Mouse (Mus musculus): ENCODE results near the gene Stfa3. TPM values are rescaled to one million over a fixed set of nuclear protein-coding genes. Genes with fewer than 3 reads are reported as not detected.

The Stfa3 gene
- total and polyA plus RNA-seq, 3 experiments = not detected

DNA sequence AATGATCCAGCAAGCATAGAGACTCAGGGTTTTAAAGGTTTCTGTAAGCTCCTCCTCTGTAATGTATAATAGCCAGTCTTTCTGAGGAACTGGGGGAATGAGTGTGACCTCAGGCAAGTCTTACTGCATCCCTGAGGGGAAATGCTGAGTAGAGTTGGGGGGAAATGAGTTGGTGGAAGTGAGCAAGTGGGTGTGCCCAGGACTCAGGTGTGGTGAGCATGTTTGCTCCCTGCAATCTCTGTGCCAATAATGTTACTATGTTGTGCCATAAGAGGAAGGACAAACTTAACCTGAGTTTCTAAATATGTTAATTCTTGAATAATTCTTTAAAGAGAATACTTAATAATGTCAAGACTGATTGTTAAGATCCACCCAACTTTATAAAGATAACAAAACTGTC lies 46.8 kb downstream of the Stfa3 start, which contains the start of gene Stfa2:
Gene Stfa2 (minus strand): TSS at position 101 of the 400 bp plus-strand sequence.
- H3K4me3 ChIP-seq (replicated peaks in 1 of 3; ENCODE audit: low read depth in 2 of 3, low read length in 2 of 3, poor library complexity in 1 of 3) = no peak within 1 kb of the TSS
- no peak within 1 kb of the TSS for H3K4me2 ChIP-seq (ENCODE audit: insufficient read depth, low read depth, poor library complexity, severe bottlenecking)
- H3K9me3 ChIP-seq (replicated peaks; ENCODE audit: low read length) = no peaks in the 10 kb centered on the region
- no peaks in the 10 kb centered on the region for H3K36me3 ChIP-seq (replicated peaks in 1 of 2; ENCODE audit: control insufficient read depth in 1 of 2, insufficient read depth in 1 of 2, low read length in 1 of 2)
- H3K79me2 ChIP-seq (replicated peaks; ENCODE audit: control insufficient read depth, extremely low read depth, insufficient read depth, poor library complexity, severe bottlenecking) = no peaks in the 10 kb centered on the region
- no peak within 1 kb of the TSS for H3K27ac ChIP-seq (ENCODE audit: insufficient read depth, low read depth)
- dilution Hi-C loops (cut with MboI; ENCODE audit: extremely low pct_ligation_motif_present, extremely low pct_unique_long_range_greater_than_20kb, low sequenced_read_pairs) = no loop called here
- no peak for DNase-seq (ENCODE audit: extremely low read depth)
- in situ Hi-C loops (cut with MboI; ENCODE audit: low pct_ligation_motif_present, low pct_unique_long_range_greater_than_20kb, low sequenced_read_pairs) = no loop called here
- H3K4me1 ChIP-seq (ENCODE audit: control insufficient read depth in 1 of 2, insufficient read depth in 2 of 2) = no peaks in the 10 kb centered on the region
- TF ChIP-seq MEF2A (IDR thresholded peaks at IDR 0.05; ENCODE audit: borderline replicate concordance, low read depth, low read length) (no peak), POLR2AphosphoS2 (IDR thresholded peaks at IDR 0.05; ENCODE audit: low read depth, low read length) (no peak), MXI1 (IDR thresholded peaks at IDR 0.05; ENCODE audit: low read depth, low read length) (no peak), E2F4 (IDR thresholded peaks at IDR 0.05; ENCODE audit: insufficient replicate concordance, low read depth, low read length) (no peak), EP300 (IDR thresholded peaks at IDR 0.05; ENCODE audit: low read length) (no peak), UBTF (IDR thresholded peaks at IDR 0.05; ENCODE audit: low read depth, low read length) (no peak), ETS1 (conservative IDR thresholded peaks at IDR 0.05; ENCODE audit: low read depth, low read length) (no peak), MYC (IDR thresholded peaks at IDR 0.05; ENCODE audit: low read depth, low read length) (no peak), ZNF384 (IDR thresholded peaks at IDR 0.05; ENCODE audit: low read depth, low read length) (no peak), ELF1 (IDR thresholded peaks at IDR 0.05; ENCODE audit: low read depth, low read length) (no peak), TCF12 (IDR thresholded peaks at IDR 0.05; ENCODE audit: low read depth, low read length) (no peak), MAZ (IDR thresholded peaks at IDR 0.05; ENCODE audit: low read depth, low read length) (no peak), USF2 (conservative IDR thresholded peaks at IDR 0.05; ENCODE audit: low read depth, low read length) (no peak), CHD1 (IDR thresholded peaks at IDR 0.05; ENCODE audit: low read depth, low read length) (no peak), SIN3A (IDR thresholded peaks at IDR 0.05; ENCODE audit: low read length) (no peak), KAT2A (IDR thresholded peaks at IDR 0.05; ENCODE audit: insufficient replicate concordance, low read length) (no peak), MAX (IDR thresholded peaks at IDR 0.05; ENCODE audit: low read length) (no peak), ZC3H11A (IDR thresholded peaks at IDR 0.05; ENCODE audit: low read depth, low read length) (no peak)
- no peak within 1 kb of the TSS for H3K9ac ChIP-seq (ENCODE audit: insufficient read depth, low read depth)
- no peaks in the 10 kb centered on the region for H3K27me3 ChIP-seq (replicated peaks)

Other genes starting within 250 kb of the Stfa3 start
- gene Gm5416, start 245.0 kb downstream of the Stfa3 start, total RNA-seq (2012; rRNA removed) = not detected in 2 replicates
- not detected in 2 replicates for gene Gm5416, start 245.0 kb downstream of the Stfa3 start, total RNA-seq (2014; rRNA removed)
- not detected in 2 replicates for gene Gm5416, start 245.0 kb downstream of the Stfa3 start, polyA plus RNA-seq (2012; ENCODE audit: insufficient read length, low read depth)
- gene 2010005H15Rik, start 233.9 kb downstream of the Stfa3 start, total RNA-seq (2012; rRNA removed) = 15.6 and 20.9 TPM in 2 replicates
- 71.5 and 84.2 TPM in 2 replicates for gene 2010005H15Rik, start 233.9 kb downstream of the Stfa3 start, total RNA-seq (2014; rRNA removed)
- gene 2010005H15Rik, start 233.9 kb downstream of the Stfa3 start, polyA plus RNA-seq (2012; ENCODE audit: insufficient read length, low read depth) = 43.1 and 54.7 TPM in 2 replicates
- gene Stfa1, start 178.4 kb downstream of the Stfa3 start, total RNA-seq (2012; rRNA removed) = not detected in 2 replicates
- gene Stfa1, start 178.4 kb downstream of the Stfa3 start, total RNA-seq (2014; rRNA removed) = 0.79 and 1.3 TPM in 2 replicates
- 0.68 and 1.0 TPM in 2 replicates for gene Stfa1, start 178.4 kb downstream of the Stfa3 start, polyA plus RNA-seq (2012; ENCODE audit: insufficient read length, low read depth)
- not detected in 2 replicates for gene BC117090, start 121.1 kb downstream of the Stfa3 start, total RNA-seq (2012; rRNA removed)
- gene BC117090, start 121.1 kb downstream of the Stfa3 start, total RNA-seq (2014; rRNA removed) = not detected in 2 replicates
- gene BC117090, start 121.1 kb downstream of the Stfa3 start, polyA plus RNA-seq (2012; ENCODE audit: insufficient read length, low read depth) = not detected in 2 replicates
- gene BC100530, start 87.6 kb downstream of the Stfa3 start, total RNA-seq (2012; rRNA removed) = not detected in 2 replicates
- gene BC100530, start 87.6 kb downstream of the Stfa3 start, total RNA-seq (2014; rRNA removed) = not detected in 2 replicates
- gene BC100530, start 87.6 kb downstream of the Stfa3 start, polyA plus RNA-seq (2012; ENCODE audit: insufficient read length, low read depth) = not detected in 2 replicates
- gene Stfa2, start 46.9 kb downstream of the Stfa3 start, total RNA-seq (2012; rRNA removed) = not detected in 2 replicates
- gene Stfa2, start 46.9 kb downstream of the Stfa3 start, total RNA-seq (2014; rRNA removed) = not detected in 2 replicates
- not detected in 2 replicates for gene Stfa2, start 46.9 kb downstream of the Stfa3 start, polyA plus RNA-seq (2012; ENCODE audit: insufficient read length, low read depth)
- gene Casr, start 106.7 kb upstream of the Stfa3 start, total RNA-seq (2012; rRNA removed) = 0.34 and 0.59 TPM in 2 replicates
- 0.19 and 0.35 TPM in 2 replicates for gene Casr, start 106.7 kb upstream of the Stfa3 start, total RNA-seq (2014; rRNA removed)
- gene Casr, start 106.7 kb upstream of the Stfa3 start, polyA plus RNA-seq (2012; ENCODE audit: insufficient read length, low read depth) = 0.55 and 0.63 TPM in 2 replicates
- 60.0 and 113 TPM in 2 replicates for gene Cd86, start 210.7 kb upstream of the Stfa3 start, total RNA-seq (2012; rRNA removed)
- gene Cd86, start 210.7 kb upstream of the Stfa3 start, total RNA-seq (2014; rRNA removed) = 191 and 196 TPM in 2 replicates
- gene Cd86, start 210.7 kb upstream of the Stfa3 start, polyA plus RNA-seq (2012; ENCODE audit: insufficient read length, low read depth) = 91.9 and 102 TPM in 2 replicates
- 0.34 and 0.76 TPM in 2 replicates for gene Ildr1, start 238.6 kb upstream of the Stfa3 start, total RNA-seq (2012; rRNA removed)
- gene Ildr1, start 238.6 kb upstream of the Stfa3 start, total RNA-seq (2014; rRNA removed) = 0.34 and 0.80 TPM in 2 replicates
- 0.81 and 1.1 TPM in 2 replicates for gene Ildr1, start 238.6 kb upstream of the Stfa3 start, polyA plus RNA-seq (2012; ENCODE audit: insufficient read length, low read depth)